Mouse (Mus musculus) layer of hippocampus, adult 18-20 months (tissue): Measurements from ENCODE around the gene Plch1. TPM values are rescaled to one million over a fixed set of nuclear protein-coding genes. Genes with fewer than 3 reads are reported as not detected.

Source experiments
- DNase-seq, 2 experiments: peaks; one replicate each; pipeline ENCODE4 v3.0.0; 2022; ENCODE audit warnings: low spot score in 2 of 2
- total RNA-seq, 2 experiments: library from RNA; stranded (reverse); gene quantifications; 2 replicates each; pipeline ENCODE4 v1.2.3; 2021

Plch1 gene
- total RNA-seq, 2 experiments from 2014 or later: 4.6 to 4.7 TPM

DNA sequence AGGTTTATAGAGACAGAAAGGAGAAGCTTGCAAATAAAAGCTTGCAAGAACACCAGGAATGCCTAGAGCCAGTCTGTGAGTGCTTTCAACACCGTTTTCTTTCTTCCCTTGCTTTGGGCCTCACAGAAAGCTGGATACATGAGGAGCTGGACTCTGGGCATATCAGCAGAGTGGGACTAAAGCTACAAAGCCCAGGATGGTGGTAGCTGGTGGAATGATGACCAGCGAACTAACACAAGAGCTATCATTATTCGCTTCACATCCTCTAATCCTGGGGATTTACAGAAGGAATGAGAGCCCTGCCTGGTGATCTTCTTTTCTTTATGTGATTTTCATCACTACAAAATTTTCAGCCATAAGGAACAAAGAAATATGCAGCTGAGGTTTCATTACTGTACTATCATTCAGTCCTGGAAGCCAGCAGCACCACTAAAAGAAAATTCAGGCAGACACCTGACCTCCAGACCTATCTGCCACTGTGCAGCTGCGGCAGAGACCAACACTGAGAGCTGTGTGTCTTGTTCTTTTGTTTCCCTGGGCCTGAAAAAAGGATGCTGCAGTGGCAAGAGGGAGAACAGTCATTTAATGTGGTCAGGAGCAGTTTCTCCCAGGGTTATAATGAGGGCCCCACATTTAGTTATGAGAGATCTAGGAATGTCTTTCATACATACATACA, 172.5 kb downstream of the Plch1 start:
- no peak for DNase-seq

DNA sequence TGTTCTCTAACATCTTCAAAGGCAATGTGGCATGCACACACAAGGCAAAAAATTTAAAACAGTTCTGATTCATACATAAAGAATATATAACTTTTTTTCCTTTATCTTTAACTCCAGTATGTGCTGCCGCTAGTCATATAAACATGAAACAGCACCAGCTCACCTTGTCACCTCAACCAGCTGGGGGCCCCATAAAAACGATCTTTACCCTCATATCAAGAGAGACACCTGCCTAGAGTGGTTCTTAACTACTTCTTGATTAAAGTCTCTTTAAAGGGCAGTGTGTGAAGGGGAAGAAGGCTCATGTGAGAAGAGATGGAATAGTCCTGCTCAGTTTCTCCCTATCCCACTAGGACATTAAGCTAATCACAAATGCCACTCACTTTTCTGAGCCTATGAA, 205.6 kb downstream of the Plch1 start:
- no peak for DNase-seq

DNA sequence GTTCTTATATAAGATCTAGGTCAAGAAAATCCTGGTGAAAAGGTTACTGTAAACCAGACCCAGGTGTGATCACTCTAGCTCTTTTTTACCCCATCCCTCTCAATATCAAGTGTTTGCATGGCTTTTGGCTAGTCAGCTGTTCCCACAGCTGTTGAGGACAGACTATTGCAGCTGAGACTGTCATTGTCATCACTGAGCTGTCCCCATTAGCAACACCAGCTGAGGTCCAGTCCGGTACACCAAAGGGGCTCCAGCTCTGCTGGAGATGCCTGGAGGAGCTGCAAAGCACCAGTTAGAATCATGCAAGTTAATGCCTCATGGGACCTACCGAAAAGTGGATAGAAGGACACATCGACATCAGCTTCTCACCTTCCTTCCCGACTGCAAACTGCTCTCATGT, 206.5 kb downstream of the Plch1 start:
- no peak for DNase-seq

DNA sequence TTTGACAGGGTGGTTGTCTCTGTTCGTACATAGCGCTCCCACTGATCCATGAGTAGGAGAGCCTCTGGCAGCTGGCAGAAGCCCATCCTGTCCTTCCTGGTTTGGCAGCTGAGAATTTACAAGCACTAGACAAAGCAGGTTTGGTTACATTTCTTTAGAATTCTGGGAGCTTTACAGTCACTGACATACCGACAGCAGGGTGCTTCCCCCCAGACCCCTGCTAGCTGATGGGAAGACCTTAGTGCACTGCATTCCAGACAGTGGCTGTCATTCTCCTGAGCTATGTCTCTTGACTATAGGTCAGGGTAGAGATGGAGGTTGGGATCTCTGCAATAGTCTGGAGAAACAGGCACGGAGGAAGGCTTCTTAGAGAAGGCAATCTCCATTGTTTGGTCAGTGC, 230.5 kb downstream of the Plch1 start:
- no peak for DNase-seq

DNA sequence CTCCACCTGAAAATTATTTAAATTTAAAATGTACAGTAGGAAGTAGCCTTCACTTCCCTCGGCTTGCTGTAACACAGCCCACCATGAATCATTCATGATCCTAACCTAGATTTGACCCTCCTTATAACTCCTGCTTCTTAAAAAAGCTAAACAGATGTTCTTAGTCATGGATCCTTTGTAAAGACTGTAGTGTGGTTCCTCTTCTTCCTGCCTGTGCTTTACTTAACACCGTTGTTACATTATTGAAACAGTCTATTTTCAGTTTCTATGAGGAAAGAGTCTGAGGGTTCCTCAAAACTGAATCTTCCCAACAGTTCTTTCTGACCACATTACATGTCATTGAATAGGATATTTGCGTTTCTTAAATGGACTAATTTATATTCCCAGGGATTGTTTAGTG, 234.0 kb downstream of the Plch1 start:
- DNase-seq: no peak

DNA sequence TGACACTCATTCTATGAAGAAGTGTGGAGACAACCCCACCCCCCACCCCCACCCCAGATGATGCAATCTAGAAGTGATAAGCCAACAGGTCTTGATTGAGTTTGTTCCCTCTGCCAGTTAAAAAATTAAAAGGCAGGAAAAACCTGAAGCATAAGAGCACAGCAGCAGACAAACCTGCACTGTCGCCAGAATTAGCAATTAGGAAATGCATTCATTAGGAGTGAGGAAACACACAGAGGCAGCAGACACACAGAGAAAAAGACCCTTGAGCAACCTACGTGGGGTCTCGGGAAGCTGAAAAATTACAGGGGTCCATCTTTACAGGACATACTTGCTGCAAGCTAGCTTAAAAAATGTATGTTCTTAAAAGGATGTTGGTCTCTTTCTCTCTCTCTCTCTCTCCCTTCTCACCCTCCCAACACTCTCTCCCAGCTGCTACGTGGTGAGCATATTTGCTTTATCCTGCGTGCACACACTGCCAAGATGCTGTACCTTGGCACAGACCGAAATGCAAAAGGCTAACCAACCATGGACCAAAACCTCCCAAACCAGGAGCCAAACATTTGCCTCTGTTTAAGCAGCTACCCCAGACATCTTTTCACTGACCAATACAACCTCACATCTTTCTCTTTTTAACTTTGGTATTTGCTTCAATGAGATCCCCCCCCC, 234.6 kb downstream of the Plch1 start:
- DNase-seq: peak; percentile 4 to 21

Other genes with a start within 250 kb of the Plch1 start
- 10 to 100 TPM; 11.8 to 12.2 TPM for gene E130311K13Rik, start 30.0 kb upstream of the Plch1 start, total RNA-seq
- 10 to 100 TPM; 28.1 to 29.5 TPM for gene Slc33a1, start 65.3 kb upstream of the Plch1 start, total RNA-seq
- 10 to 100 TPM; 45.9 to 51.6 TPM for gene Gmps, start 76.6 kb upstream of the Plch1 start, total RNA-seq
- under 1 TPM; 0.23 to 0.32 TPM for gene Vmn2r1, start 182.1 kb upstream of the Plch1 start, total RNA-seq
- not detected for gene Vmn2r2, start 242.5 kb upstream of the Plch1 start, total RNA-seq